Mouse (Mus musculus): ENCODE results near the gene Foxred2.

Foxred2 gene

DNA sequence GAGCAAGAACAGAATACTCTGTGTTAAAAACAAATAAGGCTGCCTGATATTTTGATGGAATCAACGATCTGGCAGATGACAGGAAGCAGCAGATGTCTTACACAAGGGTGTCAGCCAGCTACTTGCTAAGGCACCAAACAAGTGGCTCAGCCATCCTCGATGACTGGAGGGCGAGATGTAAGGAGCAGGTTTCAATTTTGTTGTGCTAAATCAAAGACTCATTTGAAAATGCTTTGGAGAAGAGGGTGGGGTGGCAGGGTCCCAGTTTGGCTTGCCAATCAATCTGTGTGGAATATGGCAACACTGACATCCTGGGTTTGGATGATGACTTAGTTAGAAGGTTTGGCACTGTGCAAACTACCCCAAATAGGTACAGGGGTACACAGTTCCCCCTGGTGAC lies 15.0 kb downstream of the Foxred2 start:
- no peak for DNase-seq

DNA sequence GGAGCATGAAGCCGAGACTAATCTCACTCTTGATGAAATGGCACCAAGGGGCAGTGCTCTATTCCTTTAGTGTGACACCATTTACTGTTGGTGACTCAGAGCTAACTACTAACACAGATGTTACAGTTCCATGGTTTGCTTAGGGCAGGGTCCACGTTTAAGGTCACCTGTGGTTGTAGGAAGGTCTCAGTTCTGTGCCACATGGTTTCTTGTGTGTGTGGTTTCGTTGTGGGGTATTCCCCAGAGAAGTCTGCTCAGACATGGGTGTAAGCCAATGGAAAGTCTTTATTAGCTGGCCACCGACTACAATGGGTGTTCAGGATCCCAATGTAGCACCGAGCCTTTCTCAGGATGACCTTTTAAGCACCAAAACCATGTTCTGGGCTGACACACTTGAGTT lies 18.0 kb downstream of the Foxred2 start:
- peak in 1 of 2 experiments; percentile 24 for DNase-seq

GRCm38 (mm10) chr15:77935673-77936375 lies 20.7 kb downstream of the Foxred2 start:
- no peak for DNase-seq

- no peak for DNase-seq
These were observed 21.6 kb downstream of the Foxred2 start for GRCm38 (mm10) chr15:77934968-77935367.

DNA sequence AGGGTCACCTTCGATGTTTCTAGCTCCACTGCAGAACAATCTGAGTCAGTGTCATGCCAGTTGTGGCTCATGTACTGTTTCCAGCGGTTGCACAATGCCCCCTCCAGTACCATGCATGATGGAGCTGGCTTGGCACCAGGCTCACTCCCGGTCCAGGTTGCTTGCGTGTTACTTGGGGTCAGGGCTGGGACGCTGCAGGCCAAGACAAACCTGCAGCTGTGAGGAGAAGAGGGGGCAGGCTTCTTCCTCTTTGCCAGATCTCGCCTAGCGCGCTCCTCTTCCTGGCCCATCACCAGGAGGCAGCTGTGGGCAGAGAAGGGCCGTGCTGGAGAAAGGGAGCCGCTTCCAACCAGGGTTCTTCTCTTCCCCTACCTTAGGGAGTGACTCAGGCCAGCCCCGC lies 22.2 kb downstream of the Foxred2 start:
- DNase-seq: peak; percentile 81

DNA sequence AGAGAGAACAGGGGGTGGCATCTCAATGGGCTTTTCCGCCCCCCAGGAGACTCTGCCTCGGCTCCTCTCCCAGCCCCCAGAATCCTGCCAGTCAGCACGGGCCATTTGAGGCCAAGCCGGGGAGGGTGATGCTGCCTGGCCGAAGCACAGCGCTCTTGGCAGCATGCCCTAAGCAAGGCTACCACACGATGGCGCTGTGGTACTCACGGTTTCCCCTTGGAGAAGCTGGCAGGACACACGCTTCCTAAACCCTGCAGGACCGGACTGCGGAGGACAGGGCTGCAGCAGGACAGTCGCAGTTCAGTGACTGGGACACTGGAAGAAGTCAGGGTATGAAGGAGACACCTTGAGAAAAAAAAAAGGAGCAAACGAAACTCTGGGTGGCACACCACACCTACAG lies 22.8 kb downstream of the Foxred2 start:
- DNase-seq: peak; percentile 99

- no peak for DNase-seq
These were observed 23.3 kb downstream of the Foxred2 start for GRCm38 (mm10) chr15:77933222-77933621.

- DNase-seq: no peak
These were observed 24.9 kb downstream of the Foxred2 start for GRCm38 (mm10) chr15:77931689-77932016.

DNA sequence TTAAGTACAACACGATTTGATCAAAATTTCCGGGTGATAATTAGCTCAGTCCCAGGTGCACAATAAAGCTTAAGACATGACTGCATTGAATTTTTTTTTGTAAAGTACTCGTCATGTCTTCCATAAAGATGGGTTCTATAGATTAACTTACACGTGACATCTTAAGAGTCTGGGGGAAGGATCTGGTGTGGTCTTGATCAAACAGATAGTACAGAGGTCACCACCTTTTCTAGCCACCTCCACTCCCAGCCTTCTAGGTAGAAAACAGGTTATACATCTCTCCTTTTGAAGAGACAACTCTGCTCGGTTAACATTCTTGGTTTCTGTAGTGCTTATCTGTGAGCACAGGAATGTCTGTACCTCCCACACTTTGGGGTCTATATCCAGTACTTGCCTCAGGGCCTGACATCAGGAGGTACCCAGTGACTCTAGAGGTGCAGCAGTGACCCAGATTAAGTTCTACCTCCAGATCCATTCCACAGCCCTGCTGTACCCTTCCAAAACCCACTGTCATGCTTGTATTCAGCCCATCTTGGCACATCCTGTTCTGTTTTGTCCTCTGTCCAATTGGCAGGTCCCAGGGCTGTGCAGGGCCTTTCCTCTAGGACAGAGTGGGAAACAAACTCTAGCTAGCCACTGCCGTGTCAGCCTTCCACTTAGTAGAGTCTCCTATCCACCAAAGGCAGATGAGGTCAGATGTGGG lies 25.4 kb downstream of the Foxred2 start:
- no peak for DNase-seq

DNA sequence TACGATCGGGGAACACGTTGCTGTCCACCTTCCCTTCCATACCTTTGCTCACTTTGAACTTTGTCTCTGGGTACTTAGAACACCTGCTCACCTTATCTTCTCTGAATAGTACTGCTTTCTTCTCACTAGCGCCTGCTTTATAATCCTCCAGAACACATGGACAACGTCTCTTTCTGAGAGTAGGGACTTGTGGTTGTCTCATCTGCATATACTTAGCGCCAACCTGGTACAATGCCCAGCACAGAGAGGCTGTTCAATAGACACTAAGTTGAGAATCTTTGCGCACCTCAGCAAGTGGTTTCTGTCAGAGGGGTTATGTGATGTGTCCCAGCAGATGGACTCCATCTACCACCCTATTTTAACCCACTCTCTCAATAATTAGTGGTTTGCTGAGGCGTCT lies 26.7 kb downstream of the Foxred2 start:
- DNase-seq: no peak

DNA sequence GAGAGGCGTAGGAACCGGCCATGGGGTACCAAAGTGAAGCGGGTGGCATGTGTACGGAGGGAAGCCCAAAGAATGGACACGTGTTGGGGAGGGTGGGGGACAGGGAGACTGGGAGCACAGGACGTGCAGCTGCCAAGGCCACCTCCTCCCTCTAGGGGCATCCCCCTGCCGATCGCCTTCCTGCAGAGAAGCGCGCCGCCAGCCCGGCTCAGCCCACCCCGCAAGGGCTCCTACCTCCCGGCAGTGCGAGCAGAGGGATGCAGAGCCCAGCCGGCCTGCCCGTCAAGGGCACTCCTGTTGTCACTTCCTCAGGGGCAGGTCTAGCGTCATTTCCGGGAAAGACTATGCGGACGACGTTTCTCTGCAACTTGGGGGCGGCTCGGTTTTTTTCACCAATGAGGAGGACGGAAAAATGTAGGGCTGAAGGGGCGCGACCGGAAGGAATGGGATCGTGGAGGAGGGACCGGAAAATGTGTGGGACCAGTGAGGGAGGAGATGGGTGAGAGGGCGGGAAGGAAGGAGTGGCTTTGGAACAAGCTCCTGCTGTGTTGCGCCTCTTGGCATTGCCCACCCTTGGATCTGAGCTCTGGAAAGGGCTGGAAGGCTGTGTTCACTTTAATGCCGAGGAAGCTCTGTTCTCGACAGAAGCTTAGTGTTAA lies 27.7 kb downstream of the Foxred2 start, which contains the start of gene Txn2:
Txn2 (minus strand) TSS at position 334 of the 659 bp plus-strand sequence.
- DNase-seq: peak; percentile 95 to 99

GRCm38 (mm10) chr15:77928091-77928490 lies 28.4 kb downstream of the Foxred2 start:
- no peak for DNase-seq

- no peak for DNase-seq
These were observed 29.6 kb downstream of the Foxred2 start for GRCm38 (mm10) chr15:77926921-77927320.

DNA sequence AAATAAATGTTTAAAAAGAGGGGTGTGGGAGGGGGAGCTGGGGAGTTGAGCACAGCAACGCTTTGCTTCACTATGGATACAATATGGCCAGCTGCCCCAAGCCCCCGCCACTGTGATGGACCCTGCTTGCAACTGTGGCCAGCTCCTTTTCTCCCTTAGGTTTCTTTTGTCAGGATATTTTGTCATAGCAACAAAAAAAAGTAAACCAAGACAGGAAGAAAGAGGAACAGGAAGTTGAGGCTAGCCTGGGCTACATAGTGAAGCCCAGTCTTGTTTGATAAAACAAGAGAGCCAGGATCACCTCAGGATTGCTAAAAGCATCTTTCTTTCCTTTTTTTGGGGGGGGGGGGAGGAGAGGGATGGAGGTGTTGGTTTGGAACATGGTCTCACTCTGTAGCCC lies 31.3 kb downstream of the Foxred2 start:
- no peak for DNase-seq

- DNase-seq: peak in 1 of 2 experiments; percentile 36
These were observed 33.1 kb downstream of the Foxred2 start for GRCm38 (mm10) chr15:77923267-77924035.

DNA sequence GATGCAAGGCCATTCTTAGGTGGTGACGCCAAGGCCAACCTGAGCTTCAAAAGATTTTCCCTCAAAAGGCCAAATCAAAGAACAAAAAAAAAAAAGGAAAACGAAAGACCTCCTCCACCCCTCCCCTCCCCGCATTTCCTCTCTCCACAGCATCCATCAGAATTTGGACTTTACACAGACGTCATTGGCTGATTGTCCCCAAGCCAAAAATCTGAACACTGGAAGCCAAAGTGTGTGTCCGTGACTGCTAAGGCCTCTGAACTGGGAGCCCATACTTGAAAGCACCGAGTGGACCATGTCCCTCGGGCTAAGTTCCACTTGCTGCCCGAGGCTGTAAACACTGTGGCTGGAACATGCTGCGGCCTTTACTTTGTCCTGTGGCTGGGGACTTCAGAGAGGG lies 33.8 kb downstream of the Foxred2 start:
- DNase-seq: peak; percentile 78 to 85

DNA sequence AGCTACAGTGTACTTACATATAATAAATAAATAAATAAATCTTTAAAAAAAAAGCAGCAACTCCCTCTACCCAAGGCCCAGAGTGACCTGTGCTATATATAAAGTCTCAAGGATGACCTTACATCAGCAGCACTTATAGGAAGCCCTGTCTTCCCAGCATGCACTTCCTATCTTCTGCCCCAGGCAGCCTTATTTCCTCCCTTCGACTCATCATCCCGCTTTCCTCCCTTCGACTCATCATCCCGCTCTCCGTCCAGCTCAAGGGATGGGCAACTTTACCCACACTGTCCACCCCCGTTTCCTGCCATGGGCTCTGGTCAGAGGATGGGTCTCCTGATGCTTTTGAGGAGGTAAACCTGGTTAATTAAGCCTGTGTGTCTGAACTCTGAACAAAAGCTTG lies 34.9 kb downstream of the Foxred2 start:
- no peak for DNase-seq

DNA sequence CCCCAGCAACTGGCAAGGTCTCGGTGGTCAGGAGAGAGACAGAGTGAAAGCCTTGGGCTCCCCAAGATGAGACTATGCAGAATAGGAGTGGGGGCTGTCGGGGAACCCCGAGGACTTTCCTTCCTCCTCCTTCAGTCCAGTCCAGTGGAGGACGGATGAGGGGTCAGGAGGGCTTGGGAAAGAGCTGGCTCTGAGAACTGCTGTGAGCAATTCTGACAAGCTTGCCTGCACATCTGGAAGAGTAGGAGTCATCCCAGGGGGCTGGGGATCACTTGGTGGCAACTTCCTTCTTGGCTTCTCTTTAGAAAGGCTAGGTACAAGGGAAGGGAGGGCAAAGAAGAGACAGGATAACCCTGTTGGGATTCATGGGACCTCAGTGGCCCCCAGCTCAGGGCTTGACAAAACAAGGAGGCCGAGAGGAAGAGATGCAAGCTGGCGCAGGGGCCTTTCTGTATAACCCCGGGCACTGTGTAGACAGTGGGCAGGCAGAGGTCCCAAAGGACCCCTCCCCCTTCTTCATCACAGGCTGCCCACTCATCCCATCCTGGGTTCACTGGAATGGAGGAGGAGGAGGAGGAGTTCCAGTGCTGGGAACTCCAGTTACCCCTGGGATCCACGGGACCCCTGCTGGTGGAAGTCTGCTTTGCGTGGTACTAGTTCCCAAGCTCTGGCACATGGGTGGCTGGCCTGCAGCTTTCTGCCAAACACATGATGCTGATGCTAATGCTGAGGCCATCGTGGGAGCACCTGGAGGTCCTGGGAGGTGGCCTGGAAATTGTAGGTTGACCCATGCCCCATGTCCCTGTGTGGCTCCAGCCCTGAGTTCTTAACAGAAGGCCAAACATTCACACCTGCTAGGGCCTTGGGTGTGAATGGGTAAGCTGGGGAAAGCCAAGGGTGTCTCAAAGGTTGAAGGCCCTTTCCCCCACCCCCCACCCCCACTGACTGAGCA lies 35.7 kb downstream of the Foxred2 start:
- peak; percentile 39 to 74 for DNase-seq

DNA sequence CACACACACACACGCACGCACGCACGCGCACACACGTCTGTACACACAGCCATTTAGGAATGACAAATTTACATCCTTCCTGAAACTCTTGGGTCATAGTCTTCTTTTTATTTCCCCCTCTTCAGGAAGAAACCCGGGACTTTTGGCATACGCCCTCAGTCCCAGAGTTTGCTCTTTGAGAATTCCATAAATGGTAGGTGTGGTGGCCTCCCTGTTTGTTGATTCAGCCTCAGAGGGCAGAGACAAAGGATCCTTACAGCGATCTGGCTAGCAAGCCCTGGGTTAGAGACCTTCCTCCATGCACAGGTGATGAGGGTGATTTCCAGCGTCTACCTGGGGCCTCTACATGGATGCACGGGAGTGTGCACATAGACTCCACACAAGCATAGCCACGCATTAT lies 37.1 kb downstream of the Foxred2 start:
- DNase-seq: peak in 1 of 2 experiments; percentile 32

- DNase-seq: peak; percentile 94 to 96
These were observed 39.5 kb downstream of the Foxred2 start for GRCm38 (mm10) chr15:77916851-77917544.

- DNase-seq: no peak
These were observed 41.2 kb downstream of the Foxred2 start for GRCm38 (mm10) chr15:77915287-77915686.
